Mouse (Mus musculus) MEL (cell line): ENCODE measurements at regions not wholly inside any gene's neighbourhood (a gene's known extent, or its start where the extent isn't known, plus 50 kb on each side); places are given as distances from the start of the nearest gene placed in this dataset.

Experiments used
- DNase-seq: peaks from one replicate; pipeline ENCODE4 v3.0.0; 2011; ENCODE audit warnings: low read depth, low spot score
- H3K27ac ChIP-seq: 2 replicates; pipeline ENCODE4 v1.5.1; 2012; ENCODE audit warnings: low read depth, mild to moderate bottlenecking, control low read depth, low read length, moderate library complexity; ENCODE audit not compliant: control insufficient read depth
- H3K27me3 ChIP-seq, 2 experiments: fragments of 150-350 bp in 1 of 2; sonication (generic) in 1 of 2; 2 replicates each; pipeline ENCODE4 v1.6.1; 2012; ENCODE audit warnings: low read length in 2 of 2, mild to moderate bottlenecking in 2 of 2, improper control_type of control experiment in 1 of 2, moderate library complexity in 1 of 2; ENCODE audit not compliant: insufficient read depth in 2 of 2, control insufficient read depth in 1 of 2
- H3K36me3 ChIP-seq, 2 experiments: 2 replicates each; pipeline ENCODE4 v1.6.1; 2012 to 2014; ENCODE audit warnings: low read length in 2 of 2, improper control_type of control experiment in 1 of 2, inconsistent platforms in 1 of 2, mild to moderate bottlenecking in 1 of 2; ENCODE audit not compliant: insufficient read depth in 2 of 2, control insufficient read depth in 1 of 2
- H3K4me1 ChIP-seq, 2 experiments: fragments of 150-350 bp in 1 of 2; sonication (generic) in 1 of 2; 2 replicates each; pipeline ENCODE4 v1.6.1; 2012; ENCODE audit warnings: low read length in 2 of 2, improper control_type of control experiment in 1 of 2, mild to moderate bottlenecking in 1 of 2; ENCODE audit not compliant: insufficient read depth in 2 of 2, control insufficient read depth in 1 of 2
- H3K4me3 ChIP-seq, 2 experiments: fragments of 150-350 bp in 1 of 2; sonication (generic) in 1 of 2; 2 replicates each; pipeline ENCODE4 v1.5.1; 2012; ENCODE audit warnings: low read depth in 2 of 2, low read length in 2 of 2, mild to moderate bottlenecking in 2 of 2, moderate library complexity in 2 of 2, control low read depth in 1 of 2, improper control_type of control experiment in 1 of 2; ENCODE audit not compliant: control insufficient read depth in 1 of 2, insufficient read depth in 1 of 2
- H3K79me2 ChIP-seq: 2 replicates; pipeline ENCODE4 v1.6.1; 2012; ENCODE audit warnings: mild to moderate bottlenecking, low read length, moderate library complexity; ENCODE audit not compliant: control insufficient read depth, poor library complexity, insufficient read depth
- H3K9ac ChIP-seq: 2 replicates; pipeline ENCODE4 v1.6.1; 2012; ENCODE audit warnings: low read depth, mild to moderate bottlenecking, control low read depth, low read length, moderate library complexity; ENCODE audit not compliant: control insufficient read depth, poor library complexity, severe bottlenecking
- H3K9me3 ChIP-seq: fragments of 150-350 bp; sonication (generic); replicated peaks from 2 replicates; pipeline ENCODE4 v1.6.1; 2012; ENCODE audit warnings: mild to moderate bottlenecking, low read length, improper control_type of control experiment, moderate library complexity; ENCODE audit not compliant: insufficient read depth
- BHLHE40 ChIP-seq: IDR thresholded peaks from 2 replicates; pipeline ENCODE4 v1.6.1; 2012; ENCODE audit warnings: low read depth, mild to moderate bottlenecking, inconsistent platforms, low read length, improper control_type of control experiment, borderline replicate concordance
- CTCF ChIP-seq, 3 experiments: IDR thresholded peaks in 2 of 3; conservative IDR thresholded peaks in 1 of 3; 2 replicates each; pipeline ENCODE4 v1.5.1; 2011 to 2012; ENCODE audit warnings: low read length in 3 of 3, low read depth in 2 of 3, mild to moderate bottlenecking in 2 of 3, improper control_type of control experiment in 1 of 3, inconsistent platforms in 1 of 3, mixed read lengths in 1 of 3, moderate library complexity in 1 of 3; ENCODE audit not compliant: control insufficient read depth in 1 of 3, insufficient read depth in 1 of 3, poor library complexity in 1 of 3, severe bottlenecking in 1 of 3
- E2F4 ChIP-seq: IDR thresholded peaks from 2 replicates; pipeline ENCODE4 v1.6.1; 2011; ENCODE audit warnings: low read depth, low read length, improper control_type of control experiment, borderline replicate concordance
- ELF1 ChIP-seq: IDR thresholded peaks from 2 replicates; pipeline ENCODE4 v1.6.1; 2014; ENCODE audit warnings: low read depth, mild to moderate bottlenecking, inconsistent platforms, low read length, improper control_type of control experiment, moderate library complexity
- EP300 ChIP-seq, 2 experiments: IDR thresholded peaks; 2 replicates each; pipeline ENCODE4 v1.6.1; 2011; ENCODE audit warnings: improper control_type of control experiment in 2 of 2, low read length in 2 of 2, low read depth in 1 of 2, mild to moderate bottlenecking in 1 of 2
- GABPA ChIP-seq: IDR thresholded peaks from 2 replicates; pipeline ENCODE4 v1.6.1; 2012; ENCODE audit warnings: low read depth, mild to moderate bottlenecking, inconsistent platforms, low read length, improper control_type of control experiment, moderate library complexity
- HCFC1 ChIP-seq: IDR thresholded peaks from 2 replicates; pipeline ENCODE4 v1.6.1; 2012; ENCODE audit warnings: low read depth, mild to moderate bottlenecking, inconsistent platforms, low read length, improper control_type of control experiment, moderate library complexity
- KAT2A ChIP-seq: conservative IDR thresholded peaks from 2 replicates; pipeline ENCODE4 v1.6.1; 2012; ENCODE audit warnings: low read depth, low read length, improper control_type of control experiment, inconsistent platforms
- MAZ ChIP-seq: IDR thresholded peaks from 2 replicates; pipeline ENCODE4 v1.6.1; 2012; ENCODE audit warnings: low read depth, mild to moderate bottlenecking, inconsistent platforms, low read length, improper control_type of control experiment
- MEF2A ChIP-seq: IDR thresholded peaks from 2 replicates; pipeline ENCODE4 v1.6.1; 2014; ENCODE audit warnings: low read depth, mild to moderate bottlenecking, inconsistent platforms, low read length, improper control_type of control experiment; ENCODE audit not compliant: poor library complexity, insufficient replicate concordance, severe bottlenecking; ENCODE audit errors: extremely low read depth
- MYB ChIP-seq: IDR thresholded peaks from 2 replicates; pipeline ENCODE4 v1.6.1; 2011; ENCODE audit warnings: mild to moderate bottlenecking, low read depth, low read length, improper control_type of control experiment
- NRF1 ChIP-seq: IDR thresholded peaks from 2 replicates; pipeline ENCODE4 v1.6.1; 2014; ENCODE audit warnings: low read depth, mild to moderate bottlenecking, inconsistent platforms, low read length, improper control_type of control experiment, moderate library complexity; ENCODE audit not compliant: poor library complexity, insufficient read depth, severe bottlenecking
- POLR2A ChIP-seq, 2 experiments: IDR thresholded peaks; 2 replicates each; pipeline ENCODE4 v1.6.1; 2011 to 2012; ENCODE audit warnings: low read length in 2 of 2, mild to moderate bottlenecking in 2 of 2, control low read depth in 1 of 2, improper control_type of control experiment in 1 of 2, low read depth in 1 of 2, moderate library complexity in 1 of 2; ENCODE audit not compliant: control insufficient read depth in 1 of 2, insufficient read depth in 1 of 2, poor library complexity in 1 of 2
- SIN3A ChIP-seq: IDR thresholded peaks from 2 replicates; pipeline ENCODE4 v1.6.1; 2012; ENCODE audit warnings: low read length, improper control_type of control experiment, inconsistent platforms
- TAL1 ChIP-seq: IDR thresholded peaks from 2 replicates; pipeline ENCODE4 v1.6.1; 2012; ENCODE audit warnings: mild to moderate bottlenecking, inconsistent platforms, low read length, moderate library complexity, mixed read lengths
- USF2 ChIP-seq, 2 experiments: IDR thresholded peaks; 2 replicates each; pipeline ENCODE4 v1.6.1; 2011 to 2012; ENCODE audit warnings: improper control_type of control experiment in 2 of 2, low read length in 2 of 2, borderline replicate concordance in 1 of 2, inconsistent platforms in 1 of 2, low read depth in 1 of 2, mild to moderate bottlenecking in 1 of 2; ENCODE audit not compliant: insufficient read depth in 1 of 2
- ZKSCAN1 ChIP-seq: IDR thresholded peaks from 2 replicates; pipeline ENCODE4 v1.6.1; 2012; ENCODE audit warnings: low read depth, mild to moderate bottlenecking, inconsistent platforms, low read length, improper control_type of control experiment, moderate library complexity
- ZMIZ1 ChIP-seq: IDR thresholded peaks from 2 replicates; pipeline ENCODE4 v1.6.1; 2012; ENCODE audit warnings: low read depth, mild to moderate bottlenecking, inconsistent platforms, low read length, improper control_type of control experiment, moderate library complexity

DNA sequence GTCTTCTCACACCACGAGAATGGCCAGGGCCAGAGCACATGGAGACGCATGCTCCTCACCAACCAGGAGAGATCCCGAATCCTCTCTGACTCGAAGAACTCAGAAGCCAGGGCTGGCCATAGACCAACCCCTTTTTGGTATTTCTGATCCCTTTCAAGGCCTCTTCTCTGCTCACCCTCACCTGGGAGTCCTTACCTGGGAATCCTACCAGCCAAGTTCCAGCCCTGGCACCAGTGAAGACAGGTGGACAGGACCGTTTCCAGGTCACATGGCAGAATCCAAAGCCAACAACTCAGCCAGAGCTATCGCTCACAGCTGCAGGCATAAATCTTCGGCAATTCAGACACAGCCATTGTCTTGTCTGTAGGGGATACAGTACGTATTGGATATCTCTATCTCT lies 626.2 kb upstream of the Fam19a5 start:
- TF ChIP-seq HCFC1: no peak
- TF ChIP-seq SIN3A: no peak
- TF ChIP-seq KAT2A: no peak
- TF ChIP-seq NRF1: no peak
- no peak for TF ChIP-seq CTCF (IDR thresholded peaks at IDR 0.05 in 2 of 3, conservative IDR thresholded peaks at IDR 0.05 in 1 of 3; ENCODE audit: control insufficient read depth in 1 of 3, insufficient read depth in 1 of 3, low read depth in 2 of 3, low read length in 3 of 3, poor library complexity in 1 of 3, severe bottlenecking in 1 of 3)
- no peak for TF ChIP-seq BHLHE40
- TF ChIP-seq EP300 (IDR thresholded peaks at IDR 0.05; ENCODE audit: low read depth in 1 of 2, low read length in 2 of 2): no peak
- TF ChIP-seq MEF2A: no peak
- TF ChIP-seq ELF1: no peak
- TF ChIP-seq, all 39 proteins: peak for 0
- Histone ChIP-seq H3K4me1 (no peaks in the 10 kb centered on the region), H3K27me3 (no peaks in the 10 kb centered on the region), H3K36me3 (no peaks in the 10 kb centered on the region), H3K27ac (no peak overlapping the region), H3K9me3 (no peaks in the 10 kb centered on the region), H3K79me2 (no peaks in the 10 kb centered on the region), H3K4me3 (no peak overlapping the region), H3K9ac (no peak overlapping the region)
- DNase-seq: no peak

DNA sequence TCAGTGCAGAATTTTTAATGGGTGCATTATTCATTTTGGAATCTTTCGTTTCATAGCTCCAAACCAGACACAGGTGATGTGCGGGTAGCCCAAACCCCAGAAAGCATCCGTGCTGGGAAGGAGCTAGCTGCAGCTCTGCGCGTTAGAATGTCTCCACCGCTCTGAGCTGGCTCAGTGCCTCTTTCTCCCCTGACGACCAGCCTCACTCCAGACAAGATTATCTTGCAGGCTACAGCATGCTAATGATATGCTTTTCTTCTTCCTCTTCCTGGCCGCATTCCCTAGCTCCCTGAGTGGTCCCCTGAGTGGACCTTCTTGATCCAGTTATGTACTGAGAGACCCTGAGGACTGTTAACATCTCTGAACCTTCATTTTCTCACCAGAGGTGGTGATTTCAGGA lies 624.4 kb upstream of the Fam19a5 start:
- no peaks in the 10 kb centered on the region for H3K4me1 ChIP-seq
- H3K27me3 ChIP-seq: no peaks in the 10 kb centered on the region
- H3K9me3 ChIP-seq: no peaks in the 10 kb centered on the region
- TF ChIP-seq ZKSCAN1: no peak
- TF ChIP-seq MEF2A: no peak
- no peak for TF ChIP-seq TAL1
- no peak for TF ChIP-seq GABPA
- TF ChIP-seq MYB: no peak
- no peak for TF ChIP-seq USF2 (IDR thresholded peaks at IDR 0.05; ENCODE audit: borderline replicate concordance in 1 of 2, insufficient read depth in 1 of 2, low read depth in 1 of 2, low read length in 2 of 2)
- TF ChIP-seq POLR2A (IDR thresholded peaks at IDR 0.05; ENCODE audit: control insufficient read depth in 1 of 2, insufficient read depth in 1 of 2, low read depth in 1 of 2, low read length in 2 of 2, poor library complexity in 1 of 2): no peak
- no peak for TF ChIP-seq E2F4
- no peak for TF ChIP-seq EP300 (IDR thresholded peaks at IDR 0.05; ENCODE audit: low read depth in 1 of 2, low read length in 2 of 2)
- TF ChIP-seq BHLHE40: no peak
- no peak for TF ChIP-seq MAZ
- TF ChIP-seq ZMIZ1: no peak
- no peak for TF ChIP-seq CTCF (IDR thresholded peaks at IDR 0.05 in 2 of 3, conservative IDR thresholded peaks at IDR 0.05 in 1 of 3; ENCODE audit: control insufficient read depth in 1 of 3, insufficient read depth in 1 of 3, low read depth in 2 of 3, low read length in 3 of 3, poor library complexity in 1 of 3, severe bottlenecking in 1 of 3)
- no peaks in the 10 kb centered on the region for H3K79me2 ChIP-seq
- no peaks in the 10 kb centered on the region for H3K36me3 ChIP-seq
- no peak overlapping the region for H3K4me3 ChIP-seq
- H3K9ac ChIP-seq: no peak overlapping the region
- no peak for DNase-seq
- no peak overlapping the region for H3K27ac ChIP-seq
